Mouse (Mus musculus) T-helper 1 cell (primary cell): ENCODE data around the gene Cpox.

Experiments used
- in situ Hi-C: fragments of 300-600 bp; cut with MboI, MseI; formaldehyde crosslinking; loops from one replicate; pipeline ENCODE4 v1.15.1; 2025; ENCODE audit warnings: high pct_unique_total_duplicates

Gene Cpox

DNA sequence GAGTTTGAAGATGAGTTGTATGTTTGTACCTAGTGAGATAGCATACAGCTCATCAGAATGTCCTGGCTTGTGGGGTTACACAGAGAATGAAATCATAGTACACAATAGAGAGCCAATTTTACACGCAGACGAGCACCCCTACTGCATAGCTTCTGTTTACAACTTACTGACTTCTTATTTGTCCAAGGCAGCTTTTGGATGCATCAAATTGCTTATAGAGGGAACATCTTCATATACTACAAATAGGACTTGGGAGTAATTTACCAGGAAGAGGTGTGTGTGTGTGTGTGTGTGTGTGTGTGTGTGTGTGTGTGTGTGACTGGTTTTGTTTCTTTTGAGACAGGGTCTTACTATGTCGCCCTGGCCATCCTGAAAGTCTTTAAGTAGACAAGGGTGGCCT, 1.5 kb upstream of the Cpox start:
- in situ Hi-C loops = loop anchor here (5.0 to 10.0 kb wide), 2 partner anchors 64 to 144 kb away; partner anchors contain the start of gene St3gal6

DNA sequence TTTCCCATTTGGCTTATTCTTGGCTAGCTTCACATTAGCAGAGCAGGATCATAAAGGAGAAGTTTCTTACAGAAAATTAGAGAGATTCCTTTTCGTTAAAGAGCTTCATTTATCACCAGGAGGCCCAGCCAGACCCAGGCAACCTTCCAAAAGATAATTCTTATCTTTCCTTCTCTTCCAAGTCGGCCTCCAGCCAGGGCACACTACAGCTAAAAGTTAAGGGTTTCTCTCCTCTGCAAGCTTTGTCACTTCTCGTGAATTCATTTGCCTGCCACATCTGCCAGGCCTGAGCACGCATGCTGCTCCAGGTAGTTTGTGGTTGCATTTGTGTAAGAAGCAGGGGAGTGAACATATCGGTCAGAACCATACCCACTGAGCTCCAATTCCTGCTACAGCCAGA, 828 bp upstream of the Cpox start:
- in situ Hi-C loops = loop anchor here (5.0 to 10.0 kb wide), 2 partner anchors 63 to 144 kb away; partner anchors contain the start of gene St3gal6

DNA sequence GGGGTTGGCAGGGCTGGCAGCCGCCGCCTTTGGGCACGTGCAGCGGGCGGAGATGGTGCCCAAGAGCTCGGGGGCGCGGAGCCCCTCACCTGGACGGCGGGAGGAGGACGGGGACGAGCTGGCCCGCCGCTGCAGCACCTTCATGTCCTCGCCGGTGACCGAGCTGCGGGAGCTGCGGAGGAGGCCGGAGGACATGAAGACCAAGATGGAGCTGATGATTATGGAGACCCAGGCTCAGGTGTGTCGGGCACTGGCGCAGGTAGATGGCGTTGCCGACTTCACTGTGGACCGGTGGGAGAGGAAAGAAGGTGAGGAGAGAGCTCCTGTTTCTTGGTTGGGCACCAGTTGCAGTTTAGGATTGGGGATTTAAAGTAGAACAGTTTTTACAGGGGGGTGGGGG, 551 bp downstream of the Cpox start:
- in situ Hi-C loops = no loop called here

DNA sequence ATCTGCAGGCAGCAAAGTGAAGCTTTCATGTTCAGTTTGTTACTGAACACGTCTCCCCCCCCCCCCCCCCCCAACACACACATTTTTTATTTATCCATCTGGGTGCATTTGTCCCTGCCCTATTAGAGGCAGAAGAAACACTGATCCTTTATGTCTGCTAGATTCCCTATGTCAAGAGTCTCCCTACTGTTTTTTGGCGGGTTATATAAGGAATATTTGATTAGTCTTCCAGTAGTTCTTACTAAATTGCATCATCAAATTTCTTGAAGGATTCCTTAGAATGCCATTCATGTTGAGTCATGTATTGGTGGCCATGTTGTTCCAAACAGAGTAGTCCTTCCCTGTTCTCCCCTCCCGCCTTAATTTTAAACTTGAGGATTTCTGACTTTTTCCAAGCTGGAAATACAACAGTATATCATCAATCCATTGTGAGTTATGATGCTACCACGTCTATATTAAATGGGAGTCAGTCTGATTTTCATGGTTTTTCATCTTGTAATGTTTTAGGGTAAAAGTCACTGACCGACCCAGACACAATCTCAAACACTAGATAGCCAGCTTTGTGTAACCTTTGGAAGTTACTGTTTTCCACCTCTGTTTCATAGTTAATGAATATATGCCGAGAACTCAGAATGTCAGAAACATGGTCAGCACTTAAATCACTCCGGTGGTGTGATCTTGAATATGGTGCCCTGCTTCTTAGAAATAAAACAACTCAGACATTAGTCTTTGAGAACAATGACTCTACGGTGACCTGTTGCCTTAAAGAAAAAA, 1.3 kb downstream of the Cpox start:
- in situ Hi-C loops = no loop called here

DNA sequence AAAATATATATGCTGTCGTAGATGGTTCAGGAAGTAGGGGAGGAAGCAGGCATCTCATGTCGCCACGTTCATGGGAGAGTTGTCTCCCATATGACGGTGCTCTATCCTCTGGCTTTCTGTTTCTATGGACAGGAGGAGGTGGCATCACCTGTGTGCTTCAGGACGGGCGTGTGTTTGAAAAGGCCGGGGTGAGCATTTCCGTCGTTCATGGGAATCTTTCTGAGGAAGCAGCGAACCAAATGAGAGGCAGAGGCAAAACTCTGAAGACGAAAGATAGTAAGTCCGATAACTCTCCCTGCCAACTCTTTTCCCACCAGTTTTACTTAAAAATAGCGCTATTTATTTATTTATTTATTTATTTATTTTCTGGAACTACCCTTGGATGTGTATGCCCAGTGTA, 2.3 kb downstream of the Cpox start:
- in situ Hi-C loops = no loop called here

DNA sequence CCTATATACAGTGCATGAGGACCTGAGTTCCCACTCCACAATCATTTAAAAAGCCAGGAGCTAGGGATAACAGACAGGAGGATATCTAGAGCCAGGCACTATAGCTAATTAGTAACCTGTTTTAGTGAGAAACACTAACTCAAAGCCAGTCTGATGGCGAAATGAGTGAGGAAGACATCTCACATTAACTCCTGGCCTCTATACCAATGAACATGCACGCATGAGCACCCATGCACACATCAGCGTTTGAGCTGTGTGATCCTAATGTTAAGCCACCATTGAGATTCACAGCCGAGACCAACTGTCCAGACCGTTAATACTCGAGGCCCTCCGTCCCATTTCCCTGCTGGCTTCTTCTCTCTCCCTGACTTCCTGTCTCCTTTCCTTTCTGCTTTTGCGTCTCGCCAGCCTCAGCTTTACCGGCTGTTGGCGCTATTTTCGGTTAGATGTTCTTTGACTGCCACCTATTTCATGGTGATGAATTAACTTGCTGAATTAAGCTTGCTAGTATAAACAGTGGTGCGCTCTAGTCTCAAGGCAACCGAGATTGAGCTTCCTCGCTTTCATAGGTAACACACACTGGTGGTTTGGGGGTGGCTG, 3.8 kb downstream of the Cpox start:
- in situ Hi-C loops = no loop called here

DNA sequence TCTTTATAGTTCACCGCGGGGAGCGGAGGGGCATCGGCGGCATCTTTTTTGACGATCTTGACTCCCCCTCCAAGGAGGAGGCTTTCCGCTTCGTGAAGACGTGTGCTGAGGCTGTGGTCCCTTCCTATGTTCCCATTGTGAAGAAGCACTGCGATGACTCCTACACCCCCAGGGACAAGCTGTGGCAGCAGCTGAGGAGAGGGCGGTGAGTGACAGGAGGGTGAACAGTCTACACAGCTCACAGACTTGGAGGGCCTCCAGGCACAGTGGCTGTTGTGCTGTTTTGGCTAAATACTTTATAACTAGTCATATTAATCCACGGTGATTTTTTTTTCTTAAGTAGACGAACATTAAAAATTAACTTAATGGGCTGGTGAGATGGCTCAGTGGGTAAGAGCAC, 5.2 kb downstream of the Cpox start:
- in situ Hi-C loops = no loop called here

DNA sequence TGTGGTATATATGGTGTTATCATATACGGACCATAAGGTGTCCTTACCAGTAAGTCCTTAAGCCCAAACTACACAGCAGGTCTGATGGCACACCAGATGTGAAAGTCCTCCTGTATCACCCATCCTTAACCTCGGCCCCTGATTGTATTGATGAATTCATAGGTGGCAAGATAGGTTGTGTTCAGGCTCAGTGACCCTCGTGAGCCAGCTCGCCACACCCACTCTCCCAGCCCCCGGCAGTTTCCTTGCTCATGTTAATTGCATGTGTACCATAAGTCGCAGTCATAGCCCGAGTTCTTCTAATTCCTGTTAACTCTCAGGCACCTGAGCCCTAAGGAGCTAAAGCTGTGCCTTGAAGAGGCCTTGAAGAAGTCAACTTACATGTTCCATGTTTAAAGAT, 6.1 kb downstream of the Cpox start:
- in situ Hi-C loops = no loop called here

DNA sequence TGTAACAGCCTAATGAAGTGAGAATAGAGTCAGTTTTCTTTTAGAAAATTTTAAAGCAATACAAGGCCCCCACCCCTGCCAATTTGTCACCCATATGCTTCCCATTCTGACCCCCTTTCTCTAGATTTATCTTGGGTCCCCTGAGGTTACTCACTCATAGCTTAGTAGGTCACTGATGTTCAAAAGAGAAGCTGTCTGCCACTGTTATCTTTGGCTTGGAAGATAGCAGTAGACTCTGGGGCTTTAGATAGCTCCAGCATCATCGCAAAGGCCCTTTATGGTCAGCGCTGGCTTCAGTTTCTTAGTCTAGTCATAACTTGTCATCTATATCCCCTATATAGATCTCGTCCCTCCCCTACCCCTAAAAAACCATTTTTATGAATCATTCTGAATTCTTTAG, 6.5 kb downstream of the Cpox start:
- in situ Hi-C loops = no loop called here

DNA sequence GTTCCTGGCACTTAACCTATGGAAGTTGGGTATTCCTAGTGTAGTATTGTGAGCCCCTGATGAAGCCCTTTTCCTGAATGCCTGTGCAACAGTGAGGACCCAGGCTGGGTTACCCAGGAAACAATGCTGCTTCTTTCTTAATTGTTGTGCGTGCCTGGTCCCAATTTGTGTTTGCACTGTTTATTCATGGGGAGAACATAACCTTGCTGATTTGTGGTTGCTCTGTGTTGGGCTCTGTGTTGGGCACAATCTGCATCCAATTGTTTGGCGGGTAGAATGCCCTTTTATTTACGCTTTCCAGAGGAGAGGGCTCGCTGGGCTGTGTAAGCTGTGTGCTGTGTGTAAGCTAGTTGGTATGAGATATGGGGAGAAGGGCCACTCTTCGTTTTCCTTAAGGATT, 7.4 kb downstream of the Cpox start:
- in situ Hi-C loops = no loop called here

DNA sequence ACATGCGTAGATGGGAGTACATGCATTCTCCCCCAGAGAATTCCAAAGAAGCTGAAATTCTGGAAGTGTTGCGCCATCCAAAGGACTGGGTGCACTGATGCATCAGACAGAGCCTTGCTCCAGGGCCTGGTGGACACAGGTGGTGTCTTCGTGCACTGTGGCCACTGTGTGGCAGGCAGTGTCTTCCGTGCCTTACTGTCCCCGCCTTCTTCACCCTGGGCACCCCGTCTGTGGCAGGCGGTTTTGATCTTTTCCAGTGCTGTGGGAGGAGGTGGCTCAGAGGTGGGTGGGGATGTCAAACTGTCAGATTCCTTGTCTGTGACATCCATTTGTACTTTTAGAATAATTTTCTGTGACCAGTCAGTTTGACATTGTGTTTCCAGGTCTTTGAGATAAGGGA, 8.6 kb downstream of the Cpox start:
- in situ Hi-C loops = no loop called here

DNA sequence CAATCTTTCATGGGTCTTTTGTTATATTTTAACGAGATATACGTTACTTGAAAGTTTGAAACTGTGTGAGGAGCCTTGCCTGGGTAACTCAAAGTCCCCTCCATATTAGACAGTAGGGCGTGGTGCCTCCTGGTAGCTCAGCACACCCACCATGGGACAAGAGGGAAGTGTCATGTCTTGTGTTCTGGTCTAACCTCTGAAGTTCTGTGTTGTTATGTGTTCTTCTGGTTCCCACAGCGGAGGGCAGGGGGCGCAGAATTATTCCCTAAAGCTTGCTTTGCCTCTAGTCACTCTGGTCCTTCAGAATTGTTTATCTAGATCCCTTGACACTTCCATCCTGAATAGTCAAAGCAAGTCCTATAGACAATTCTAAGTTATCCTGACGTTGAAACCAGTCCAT, 12.0 kb downstream of the Cpox start:
- in situ Hi-C loops = no loop called here

DNA sequence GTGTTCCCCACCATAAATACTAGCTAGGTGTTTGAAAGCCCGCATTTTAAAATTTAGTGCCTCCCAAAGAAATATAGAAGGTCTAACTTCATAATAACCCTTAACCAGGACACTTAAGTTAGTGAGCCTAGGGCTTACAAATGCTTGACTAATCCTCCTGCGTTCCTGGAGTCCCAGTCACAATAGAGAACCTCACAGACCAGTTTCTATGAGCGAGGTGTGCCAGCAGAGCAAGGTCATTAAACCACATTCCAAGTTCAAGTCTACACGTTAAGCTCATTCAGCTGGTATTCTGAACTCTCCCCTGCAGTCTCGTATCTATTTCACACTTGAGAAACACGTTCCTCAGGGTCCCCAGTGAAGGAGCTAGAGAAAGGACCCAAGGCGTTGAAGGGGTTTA, 12.8 kb downstream of the Cpox start:
- in situ Hi-C loops = no loop called here

DNA sequence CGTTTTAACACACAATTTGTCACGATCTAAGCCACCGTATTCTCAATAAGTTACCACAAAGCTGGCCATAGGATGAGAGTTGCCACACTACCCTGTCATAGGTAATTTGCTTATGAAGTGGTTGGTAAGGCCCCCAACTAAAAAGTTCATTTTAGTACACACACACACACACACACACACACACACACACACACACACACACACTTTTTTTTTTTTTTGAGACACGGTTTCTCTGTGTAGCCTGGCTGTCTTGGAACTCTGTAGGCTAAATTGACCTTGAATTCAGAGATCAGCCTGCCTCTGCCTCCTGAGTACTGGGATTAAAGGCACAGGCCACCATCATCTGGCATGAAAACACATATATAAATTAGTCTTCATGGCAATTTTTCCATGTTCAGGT, 13.8 kb downstream of the Cpox start:
- in situ Hi-C loops = no loop called here

DNA sequence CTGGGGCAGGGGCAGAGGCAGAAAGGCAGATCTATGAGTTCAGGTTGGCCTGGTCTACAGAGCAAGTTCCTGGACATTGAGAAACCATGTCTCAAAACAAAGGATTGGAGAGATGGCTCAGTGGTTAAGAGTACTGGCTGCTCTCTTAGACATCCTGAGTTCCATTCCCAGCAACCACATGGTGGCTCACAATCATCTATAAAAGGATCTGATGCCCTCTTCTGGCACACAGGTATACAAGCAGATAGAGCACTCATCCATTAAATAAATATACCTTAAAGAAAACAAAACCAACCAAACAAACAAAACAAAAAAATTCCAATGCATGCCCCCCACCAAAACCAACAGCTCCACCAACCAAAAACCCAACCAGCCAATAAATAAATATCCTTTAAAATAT, 14.4 kb downstream of the Cpox start:
- in situ Hi-C loops = no loop called here

DNA sequence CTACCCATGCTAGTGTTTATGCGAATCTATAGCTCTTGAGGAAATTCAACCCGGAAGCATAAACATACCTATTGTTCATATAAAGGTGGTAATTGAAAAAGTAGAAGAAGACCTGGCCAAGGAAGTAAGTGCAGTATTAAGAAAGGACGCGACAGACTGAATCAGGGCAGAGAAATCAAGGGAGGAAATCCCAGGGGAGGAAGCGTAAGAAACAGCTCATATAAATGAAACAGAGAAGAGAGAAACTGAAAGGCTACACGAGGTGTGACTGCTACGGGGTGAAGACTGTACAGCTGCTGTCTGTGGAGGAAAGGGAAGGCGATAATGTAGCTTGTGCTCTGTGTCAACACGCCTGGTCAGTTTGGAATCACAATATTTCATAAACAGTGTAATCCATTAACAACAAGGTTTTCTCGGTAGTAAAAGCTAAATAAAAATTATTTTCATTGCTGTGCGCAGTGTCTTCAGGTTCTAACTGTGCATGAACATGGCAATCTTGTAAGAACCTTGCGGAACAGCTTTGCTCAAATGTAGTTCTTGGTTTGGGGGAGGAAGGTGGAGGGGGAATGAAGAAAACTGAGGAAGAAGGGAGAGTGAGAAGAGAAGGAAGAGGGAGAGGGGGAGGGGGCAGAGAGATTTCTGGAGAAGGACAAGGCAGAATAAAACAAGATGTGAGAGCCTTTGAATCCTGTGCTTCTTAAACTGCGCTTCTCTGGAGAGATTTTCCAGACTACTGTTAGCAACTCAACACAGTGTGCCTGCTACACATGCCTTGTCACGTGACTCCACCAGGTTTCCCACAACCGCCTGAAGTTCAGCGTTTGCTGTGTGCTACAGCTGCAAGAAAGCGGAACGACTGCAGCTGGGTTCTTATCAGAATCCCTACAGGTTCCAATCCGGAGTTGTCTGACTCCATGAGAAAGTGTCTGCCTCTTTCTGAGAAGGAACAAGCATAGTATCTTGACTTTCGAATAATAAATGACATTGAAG, 15.8 kb downstream of the Cpox start:
- in situ Hi-C loops = no loop called here

DNA sequence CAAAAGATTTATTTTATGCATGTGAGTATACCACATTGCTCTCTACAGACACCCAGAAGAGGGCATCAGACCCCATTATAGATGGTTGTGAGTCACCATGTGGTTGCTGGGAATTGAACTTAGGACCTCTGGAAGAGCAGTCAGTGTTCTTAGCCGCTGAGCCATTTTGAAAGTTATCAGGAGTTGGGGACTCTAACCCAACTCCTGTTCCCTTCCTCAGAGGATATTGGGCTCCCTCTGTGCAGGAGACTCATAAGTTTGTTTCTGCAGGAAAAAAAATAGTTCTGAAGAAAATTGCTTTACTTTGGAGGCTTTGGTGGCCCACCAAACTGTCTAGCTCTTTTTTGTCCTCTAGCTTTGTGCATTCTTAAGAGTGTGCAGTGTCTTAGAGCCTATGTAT, 18.4 kb downstream of the Cpox start:
- in situ Hi-C loops = no loop called here

DNA sequence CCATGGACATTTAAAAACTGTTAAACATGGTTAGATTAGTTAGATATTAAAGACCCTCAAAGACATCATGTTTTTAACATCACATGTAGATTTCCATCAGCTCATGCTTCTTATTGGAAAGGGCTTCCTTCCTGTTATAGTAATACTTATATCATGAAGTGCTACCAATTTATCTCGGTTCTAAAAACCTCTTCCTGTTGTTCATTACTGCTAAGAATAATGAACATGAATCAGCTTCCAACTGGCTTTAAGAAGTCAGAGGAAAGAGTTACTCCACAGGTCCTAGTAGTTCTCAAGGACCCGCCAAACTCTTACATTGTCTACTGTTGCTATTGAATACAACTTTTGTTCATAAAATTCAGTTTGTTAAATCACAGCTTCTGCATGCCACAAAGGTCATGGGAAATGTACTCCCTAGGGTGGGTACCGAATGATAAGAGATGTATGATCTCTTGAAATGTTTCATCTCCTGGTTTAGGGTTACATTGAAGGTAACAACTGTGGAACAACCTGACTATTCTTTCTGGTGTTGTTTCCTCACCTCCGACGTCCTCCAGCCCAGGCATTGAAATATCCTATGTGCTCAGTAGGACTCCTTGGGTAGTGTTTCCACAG, 19.6 kb downstream of the Cpox start:
- in situ Hi-C loops = no loop called here

DNA sequence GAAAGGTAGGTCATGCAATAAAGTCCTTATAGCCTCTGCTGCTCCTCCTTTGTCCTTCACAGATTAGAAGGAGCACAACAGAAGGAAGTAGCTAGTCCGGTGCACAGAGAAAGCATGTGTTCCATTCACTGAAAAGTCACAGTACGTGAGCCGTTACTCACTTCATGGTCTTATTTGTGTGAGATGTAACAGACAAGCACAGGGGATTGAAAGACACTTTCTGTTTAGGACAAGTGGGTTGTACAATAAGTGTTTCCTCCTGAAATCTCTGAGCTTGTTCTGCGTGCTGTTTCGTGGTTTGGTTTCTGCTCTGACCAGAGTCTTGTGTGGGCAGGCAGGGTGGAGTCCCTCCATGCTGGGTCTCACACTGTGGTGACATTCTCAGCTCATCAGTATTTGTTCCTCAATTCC, 20.2 kb downstream of the Cpox start:
- in situ Hi-C loops = no loop called here

DNA sequence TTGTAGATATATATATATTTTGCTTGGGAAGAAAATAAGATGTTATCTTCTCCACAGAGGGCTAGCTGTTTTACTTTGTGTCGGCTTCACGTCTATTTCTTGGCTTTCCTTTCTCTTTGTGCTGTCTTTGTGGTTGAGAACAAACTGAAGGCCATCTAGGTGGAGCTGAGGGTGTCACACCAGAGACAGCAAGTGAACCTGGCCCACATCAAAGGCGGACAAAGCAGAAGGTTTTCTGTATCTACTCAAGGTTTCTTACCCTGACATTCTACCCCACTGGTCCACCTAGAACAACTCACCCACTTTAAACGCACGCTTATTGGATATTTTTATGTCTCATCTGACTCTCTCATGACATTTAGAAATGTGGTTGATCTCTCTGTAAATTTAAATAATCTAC, 24.0 kb downstream of the Cpox start:
- in situ Hi-C loops = no loop called here

DNA sequence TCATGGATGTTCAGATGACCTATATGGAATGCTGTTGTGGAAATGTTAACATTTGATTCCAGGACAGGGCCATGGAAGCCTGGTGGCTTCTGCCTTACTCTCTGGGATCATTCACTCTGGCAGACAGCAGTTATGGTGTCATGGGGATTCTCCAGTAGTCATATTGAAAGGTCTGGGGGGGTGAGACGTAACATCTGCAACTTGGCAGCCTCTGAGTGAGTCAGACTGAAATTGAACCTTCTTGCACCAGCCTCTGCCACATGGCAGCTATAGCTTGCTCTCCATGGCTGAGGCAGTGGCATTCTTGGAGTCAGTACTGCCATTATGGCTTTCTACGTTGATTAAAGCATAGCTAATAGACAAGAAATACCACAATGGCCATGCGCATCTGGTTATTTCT, 26.7 kb downstream of the Cpox start:
- in situ Hi-C loops = no loop called here

DNA sequence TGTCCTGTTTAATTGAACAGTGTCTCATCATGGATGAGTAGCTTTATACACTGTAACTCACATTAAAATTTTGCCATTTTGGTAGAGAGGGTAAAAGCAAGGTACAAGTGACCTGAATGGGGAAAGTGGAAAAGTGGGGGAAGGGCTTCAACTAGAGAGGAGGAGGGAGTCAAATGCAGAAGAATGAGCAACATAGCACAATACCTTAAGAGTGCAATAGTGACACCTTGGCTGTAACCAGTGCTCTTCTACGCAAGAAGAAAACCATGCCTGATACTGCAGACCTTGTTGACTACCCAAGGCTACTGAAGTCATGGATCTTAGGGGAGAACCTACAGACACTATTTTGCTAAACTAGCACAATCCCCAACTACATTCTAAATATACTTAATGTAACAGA, 27.2 kb downstream of the Cpox start:
- in situ Hi-C loops = no loop called here
